Mouse (Mus musculus) kidney, embryonic 14.5 days (tissue): ENCODE data around the gene Kif26b. TPM values are rescaled to one million over a fixed set of nuclear protein-coding genes. Genes with fewer than 3 reads are reported as not detected.

Experiments
- ATAC-seq: fragments of 200-750 bp; cut with Nextera tagmentation; 2 replicates; pipeline ENCODE4 v1.8.0; 2017; ENCODE audit warnings: moderate number of reproducible peaks, mild to moderate bottlenecking, moderate TSS enrichment, moderate library complexity; ENCODE audit not compliant: low FRiP score, low TSS enrichment
- H3K27ac ChIP-seq: fragments of 300-500 bp; sonication (generic); 2 replicates; pipeline ENCODE4 v1.5.1; 2014; ENCODE audit warnings: low read depth, mild to moderate bottlenecking, low read length, moderate library complexity, mixed read lengths
- H3K27me3 ChIP-seq: fragments of 300-500 bp; sonication (generic); 2 replicates; pipeline ENCODE4 v1.6.1; 2014; ENCODE audit warnings: mild to moderate bottlenecking, low read length; ENCODE audit not compliant: control insufficient read depth, insufficient read depth
- H3K36me3 ChIP-seq: fragments of 300-500 bp; sonication (generic); 2 replicates; pipeline ENCODE4 v1.6.1; 2014; ENCODE audit warnings: low read length, mixed read lengths; ENCODE audit not compliant: control insufficient read depth, insufficient read depth
- H3K4me1 ChIP-seq: fragments of 300-500 bp; sonication (generic); 2 replicates; pipeline ENCODE4 v1.6.1; 2014; ENCODE audit warnings: low read length, mixed read lengths; ENCODE audit not compliant: control insufficient read depth, insufficient read depth
- H3K4me2 ChIP-seq: fragments of 300-500 bp; sonication (generic); replicated peaks from 2 replicates; pipeline ENCODE4 v1.6.1; 2014; ENCODE audit warnings: low read depth, mild to moderate bottlenecking, low read length
- H3K4me3 ChIP-seq: fragments of 300-500 bp; sonication (generic); 2 replicates; pipeline ENCODE4 v1.5.1; 2014; ENCODE audit warnings: mild to moderate bottlenecking, low read length
- H3K9ac ChIP-seq: fragments of 300-500 bp; sonication (generic); 2 replicates; pipeline ENCODE4 v1.6.1; 2014; ENCODE audit warnings: low read depth, mild to moderate bottlenecking, low read length, moderate library complexity
- H3K9me3 ChIP-seq: fragments of 300-500 bp; sonication (generic); 2 replicates; pipeline ENCODE4 v1.6.1; 2016; ENCODE audit warnings: low read length; ENCODE audit not compliant: control insufficient read depth
- WGBS: fragments of 180-500 bp; shearing (Covaris S2); extraction: QIAGEN DNeasy Blood & Tissue Kit; methylation state at CpG from one replicate; pipeline ENCODE4 v1.1.7; 2014; 5-methylcytosine and 5-hydroxymethylcytosine counted together
- polyA plus RNA-seq: library from polyadenylated mRNA; unstranded; fragments of >200 nt; fragmentation: Nextera tagmentation; extraction: Ambion mirVana; gene quantifications from 2 replicates; pipeline ENCODE4 v1.2.1, GENCODE M21; 2014

The Kif26b gene
- polyA plus RNA-seq, 1 experiment from 2014 or later = 22.9 TPM

- no peaks in the 10 kb centered on the region for H3K9me3 ChIP-seq
- WGBS = 88% methylated on average over 3 of the region's 3 CpGs
- no peak overlapping the region for H3K4me3 ChIP-seq
- no peak overlapping the region for H3K9ac ChIP-seq
- ATAC-seq = no peak
- H3K4me2 ChIP-seq = no peak overlapping the region
- peaks cover 13% of the 10 kb centered on the region for H3K4me1 ChIP-seq
- H3K27me3 ChIP-seq = no peaks in the 10 kb centered on the region; the same call in 1 of the 2 replicates
- no peak overlapping the region for H3K27ac ChIP-seq
- H3K36me3 ChIP-seq = peaks cover 8% of the 10 kb centered on the region; the same call in 1 of the 2 replicates
Measured at GRCm38 (mm10) chr1:178675542-178676252, 146.8 kb downstream of the Kif26b start.

GRCm38 (mm10) chr1:178677160-178677559 lies 148.2 kb downstream of the Kif26b start:
- ATAC-seq = peak; percentile 94
- Histone ChIP-seq H3K4me3 (no peak overlapping the region), H3K4me1 (peaks cover 13% of the 10 kb centered on the region), H3K27me3 (no peaks in the 10 kb centered on the region; the same call in 1 of the 2 replicates), H3K9me3 (no peaks in the 10 kb centered on the region), H3K9ac (no peak overlapping the region), H3K36me3 (peaks cover 8% of the 10 kb centered on the region; the same call in 1 of the 2 replicates), H3K27ac (peak overlapping the region; percentile 53; the same call in 1 of the 2 replicates), H3K4me2 (no peak overlapping the region)
- WGBS = 16% methylated on average over 12 of the region's 12 CpGs

- H3K36me3 ChIP-seq = peaks cover 8% of the 10 kb centered on the region; the same call in 1 of the 2 replicates
- peak overlapping the region; percentile 53; the same call in 1 of the 2 replicates for H3K27ac ChIP-seq
- no peak overlapping the region for H3K4me3 ChIP-seq
- no peaks in the 10 kb centered on the region for H3K27me3 ChIP-seq
- no peaks in the 10 kb centered on the region for H3K9me3 ChIP-seq
- 50% methylated on average over 4 of the region's 4 CpGs for WGBS
- ATAC-seq = peak; percentile 58
- no peak overlapping the region for H3K9ac ChIP-seq
- H3K4me1 ChIP-seq = peaks cover 11% of the 10 kb centered on the region
- no peak overlapping the region for H3K4me2 ChIP-seq
Measured at GRCm38 (mm10) chr1:178677630-178678221, 148.8 kb downstream of the Kif26b start.

GRCm38 (mm10) chr1:178683631-178684030 lies 154.7 kb downstream of the Kif26b start:
- no peaks in the 10 kb centered on the region for H3K9me3 ChIP-seq
- no peak overlapping the region for H3K4me3 ChIP-seq
- no peaks in the 10 kb centered on the region for H3K27me3 ChIP-seq
- H3K27ac ChIP-seq = peak overlapping the region; percentile 8; the same call in 1 of the 2 replicates
- no peak overlapping the region for H3K9ac ChIP-seq
- WGBS = 10% methylated on average over 10 of the region's 10 CpGs
- H3K4me1 ChIP-seq = peaks cover 27% of the 10 kb centered on the region
- H3K36me3 ChIP-seq = peaks cover 8% of the 10 kb centered on the region; the same call in 1 of the 2 replicates
- ATAC-seq = peak; percentile 95
- 0 out of 2 replicates have a peak overlapping the region, but pooled peaks have one; percentile 5 for H3K4me2 ChIP-seq

- ATAC-seq = no peak
- no peaks in the 10 kb centered on the region for H3K27me3 ChIP-seq
- H3K27ac ChIP-seq = no peak overlapping the region; the same call in 1 of the 2 replicates
- H3K4me1 ChIP-seq = peaks cover 27% of the 10 kb centered on the region
- no peaks in the 10 kb centered on the region for H3K36me3 ChIP-seq
- H3K9ac ChIP-seq = no peak overlapping the region
- H3K9me3 ChIP-seq = no peaks in the 10 kb centered on the region
- no peak overlapping the region for H3K4me3 ChIP-seq
- no peak overlapping the region for H3K4me2 ChIP-seq
- WGBS = 70% methylated on average over 8 of the region's 8 CpGs
Measured at GRCm38 (mm10) chr1:178684991-178685680, 156.2 kb downstream of the Kif26b start.

- no peak overlapping the region for H3K4me2 ChIP-seq
- H3K27me3 ChIP-seq = no peaks in the 10 kb centered on the region
- no peak overlapping the region for H3K27ac ChIP-seq
- no peak overlapping the region for H3K4me3 ChIP-seq
- H3K4me1 ChIP-seq = peaks cover 27% of the 10 kb centered on the region
- no peaks in the 10 kb centered on the region for H3K36me3 ChIP-seq
- H3K9me3 ChIP-seq = no peaks in the 10 kb centered on the region
- ATAC-seq = no peak
- no peak overlapping the region for H3K9ac ChIP-seq
Measured at GRCm38 (mm10) chr1:178686881-178687280, 158.0 kb downstream of the Kif26b start.

GRCm38 (mm10) chr1:178689512-178689911 lies 160.6 kb downstream of the Kif26b start:
- Histone ChIP-seq H3K4me1 (peaks cover 16% of the 10 kb centered on the region), H3K4me3 (no peak overlapping the region), H3K9ac (no peak overlapping the region), H3K4me2 (no peak overlapping the region), H3K27ac (no peak overlapping the region), H3K27me3 (no peaks in the 10 kb centered on the region), H3K9me3 (no peaks in the 10 kb centered on the region), H3K36me3 (no peaks in the 10 kb centered on the region)
- no peak for ATAC-seq
- WGBS = 57% methylated on average over 4 of the region's 4 CpGs

- H3K27me3 ChIP-seq = no peaks in the 10 kb centered on the region
- no peak for ATAC-seq
- H3K4me1 ChIP-seq = peaks cover 9% of the 10 kb centered on the region; the same call in 1 of the 2 replicates
- H3K9ac ChIP-seq = no peak overlapping the region
- 85% methylated on average over 3 of the region's 3 CpGs for WGBS
- H3K4me3 ChIP-seq = no peak overlapping the region
- H3K4me2 ChIP-seq = no peak overlapping the region
- no peaks in the 10 kb centered on the region for H3K36me3 ChIP-seq
- H3K27ac ChIP-seq = no peak overlapping the region
- H3K9me3 ChIP-seq = no peaks in the 10 kb centered on the region
Measured at GRCm38 (mm10) chr1:178691679-178692078, 162.8 kb downstream of the Kif26b start.
